Mouse (Mus musculus) heart, postnatal 0 days (tissue): ENCODE results near the gene Arpp21.
"Not testable (repeated sequence)": the region's sequence is repeated elsewhere in the genome, so short reads cannot be mapped to it uniquely, and the experiment has no call there.

ENCODE experiments used
- CTCF ChIP-seq: IDR thresholded peaks from 2 replicates; pipeline ENCODE4 v1.5.1; 2016; ENCODE audit warnings: antibody characterized with exemption, control low read depth, low read depth
- EP300 ChIP-seq: IDR thresholded peaks from 2 replicates; pipeline ENCODE4 v1.6.1; 2016; ENCODE audit warnings: antibody characterized with exemption, low read depth

- not testable (repeated sequence) for TF ChIP-seq CTCF, EP300
Measured at GRCm38 (mm10) chr9:112033840-112034239, 201.9 kb downstream of the Arpp21 start.
